Mouse (Mus musculus) layer of hippocampus, adult 11-12 months (tissue): ENCODE measurements at regions not wholly inside any gene's neighbourhood (a gene's known extent, or its start where the extent isn't known, plus 50 kb on each side); places are given as distances from the start of the nearest gene placed in this dataset.

ENCODE experiments used
- DNase-seq: peaks from one replicate; pipeline ENCODE4 v3.0.0; 2022; ENCODE audit warnings: low spot score

GRCm38 (mm10) chr3:39062415-39062814, 175.7 kb downstream of the Fat4 start:
- no peak for DNase-seq

GRCm38 (mm10) chr3:39065457-39065856, 178.7 kb downstream of the Fat4 start:
- DNase-seq, result no peak

- DNase-seq, result peak; percentile 45
Measured at GRCm38 (mm10) chr3:39069011-39069410, 182.3 kb downstream of the Fat4 start.

- no peak for DNase-seq
Measured at GRCm38 (mm10) chr3:39082678-39083270, 196.0 kb downstream of the Fat4 start.

GRCm38 (mm10) chr3:39088948-39089347, 202.2 kb downstream of the Fat4 start:
- DNase-seq, result no peak

GRCm38 (mm10) chr3:39102324-39102723, 215.6 kb downstream of the Fat4 start:
- no peak for DNase-seq

- peak; percentile 18 for DNase-seq
Measured at GRCm38 (mm10) chr3:39109756-39110392, 223.1 kb downstream of the Fat4 start.

GRCm38 (mm10) chr3:39114056-39114455, 227.3 kb downstream of the Fat4 start:
- no peak for DNase-seq

GRCm38 (mm10) chr3:39114826-39115225, 228.1 kb downstream of the Fat4 start:
- no peak for DNase-seq

GRCm38 (mm10) chr3:39115441-39115840, 228.7 kb downstream of the Fat4 start:
- no peak for DNase-seq

- no peak for DNase-seq
Measured at GRCm38 (mm10) chr3:39122250-39122649, 235.5 kb downstream of the Fat4 start.

GRCm38 (mm10) chr3:39130532-39130931, 243.8 kb downstream of the Fat4 start:
- DNase-seq, result no peak

GRCm38 (mm10) chr3:39165006-39165667, 278.4 kb downstream of the Fat4 start:
- no peak for DNase-seq

GRCm38 (mm10) chr3:39182646-39183045, 295.9 kb downstream of the Fat4 start:
- DNase-seq, result no peak

- no peak for DNase-seq
Measured at GRCm38 (mm10) chr3:39195102-39195501, 308.4 kb downstream of the Fat4 start.

- no peak for DNase-seq
Measured at GRCm38 (mm10) chr3:39202662-39203061, 315.9 kb downstream of the Fat4 start.

GRCm38 (mm10) chr3:39208651-39209050, 321.9 kb downstream of the Fat4 start:
- no peak for DNase-seq

GRCm38 (mm10) chr3:39209382-39210165, 322.8 kb downstream of the Fat4 start:
- DNase-seq, result peak; percentile 52

- DNase-seq, result no peak
Measured at GRCm38 (mm10) chr3:39211670-39212069, 324.9 kb downstream of the Fat4 start.

- no peak for DNase-seq
Measured at GRCm38 (mm10) chr3:39220011-39220706, 333.4 kb downstream of the Fat4 start.

- no peak for DNase-seq
Measured at GRCm38 (mm10) chr3:39220707-39221034, 333.9 kb downstream of the Fat4 start.

- DNase-seq, result no peak
Measured at GRCm38 (mm10) chr3:39222059-39222458, 335.3 kb downstream of the Fat4 start.
